ENCODE assay signal across 26 mouse cellular contexts in the genomic region with DNA sequence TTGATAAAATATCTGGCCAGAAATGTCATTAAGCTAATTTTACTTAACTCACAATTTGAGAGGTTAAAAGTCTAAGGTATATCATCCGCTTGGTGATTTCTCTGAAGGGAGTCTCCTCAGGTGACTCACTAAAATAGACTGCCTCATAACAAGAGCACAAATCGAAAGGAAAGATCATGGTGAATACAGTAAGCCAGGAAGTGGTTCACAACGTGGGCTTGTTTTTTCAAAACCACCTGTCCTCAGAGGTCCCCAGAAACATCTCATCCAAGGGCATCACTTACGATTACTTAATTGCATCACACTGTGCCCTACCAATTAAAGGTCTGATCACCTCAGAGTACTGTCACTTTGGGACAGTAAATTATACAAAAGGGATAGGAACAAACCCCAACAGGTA.
DNase-seq lines count a peak whose midpoint lies in the region; ATAC-seq lines count a peak whose summit lies in the region.
"Had no signal": no experiment of that assay in that cellular context is flagged by ENCODE, and none has a peak within 500 bp of the region (broad histone marks: within the 10 kb centered on the region; RNA-seq: fewer than 3 reads in every experiment).

No protein-coding gene starts in this region.

- no peaks in the 10 kb centered on the region for H3K36me3 ChIP-seq in embryonic facial prominence, embryonic 14.5 days (ENCODE audit: control insufficient read depth, insufficient read depth, low read length)
- H3K36me3 ChIP-seq in embryonic facial prominence, embryonic 10.5 days (replicated peaks): no peaks in the 10 kb centered on the region
- H3K36me3 ChIP-seq: embryonic facial prominence, embryonic 13.5 days; G1E; intestine, embryonic 15.5 days had no signal

- no peak overlapping the region for H3K9ac ChIP-seq in embryonic facial prominence, embryonic 14.5 days (ENCODE audit: low read depth, low read length)
- H3K9ac ChIP-seq: embryonic facial prominence, embryonic 13.5 days; forebrain, postnatal 0 days; hindbrain, embryonic 14.5 days; intestine, embryonic 15.5 days had no signal

- H3K27ac ChIP-seq in embryonic facial prominence, embryonic 14.5 days (replicated peaks; ENCODE audit: low read depth, low read length): no peak overlapping the region
- H3K27ac ChIP-seq in embryonic facial prominence, embryonic 10.5 days (replicated peaks): no peak overlapping the region
- H3K27ac ChIP-seq: embryonic facial prominence, embryonic 13.5 days; gastrocnemius, adult 2 months; hindbrain, embryonic 14.5 days; hindbrain, postnatal 0 days; intestine, embryonic 15.5 days had no signal

- peak; percentile 79; the same call in 1 of the 2 replicates for ATAC-seq in embryonic facial prominence, embryonic 14.5 days (ENCODE audit: low read depth)
- peak; percentile 89 for ATAC-seq in activated CD4-positive, CD25-positive, alpha-beta regulatory T cell, adult 4 months
- peak; percentile 27; the same call in 1 of the 2 replicates for ATAC-seq in megakaryocyte, adult 5-6 weeks (ENCODE audit: poor library complexity, severe bottlenecking)
- ATAC-seq: forebrain, embryonic 14.5 days; forebrain, postnatal 0 days; hindbrain, postnatal 0 days; intestine, embryonic 15.5 days; Patski had no signal

- no peak for DNase-seq in embryonic facial prominence, embryonic 14.5 days (ENCODE audit: low spot score)
- no peak for DNase-seq in embryonic facial prominence, embryonic 10.5 days (ENCODE audit: low spot score)
- no peak for DNase-seq in heart, postnatal 4 days
- no peak for DNase-seq in cerebellum, adult 11-12 months
- DNase-seq: adrenal gland, adult 8-10 months; adrenal gland, postnatal 36 days; B cell, adult 2 months; cerebellum, adult 2 months; cerebellum, adult 9-11 months; cerebellum, postnatal 25 days; forebrain, postnatal 0 days; gastrocnemius, adult 2 months; gastrocnemius, postnatal 14 days; heart, adult 11 months; heart, postnatal 36 days; kidney, adult 2 months had no signal

- no peaks in the 10 kb centered on the region for H3K9me3 ChIP-seq in embryonic facial prominence, embryonic 14.5 days (ENCODE audit: control insufficient read depth, low read length)
- H3K9me3 ChIP-seq in embryonic facial prominence, embryonic 10.5 days: no peaks in the 10 kb centered on the region
- H3K9me3 ChIP-seq: embryonic facial prominence, embryonic 13.5 days; G1E; intestine, embryonic 15.5 days had no signal

- no peak overlapping the region for H3K4me3 ChIP-seq in embryonic facial prominence, embryonic 14.5 days (ENCODE audit: low read depth, low read length)
- H3K4me3 ChIP-seq in embryonic facial prominence, embryonic 10.5 days: no peak overlapping the region
- H3K4me3 ChIP-seq: embryonic facial prominence, embryonic 13.5 days; gastrocnemius, adult 2 months; intestine, embryonic 15.5 days had no signal

- no peak overlapping the region for H3K4me2 ChIP-seq in embryonic facial prominence, embryonic 14.5 days (ENCODE audit: low read depth, low read length)
- H3K4me2 ChIP-seq: embryonic facial prominence, embryonic 13.5 days; heart, embryonic 11.5 days; hindbrain, embryonic 14.5 days; intestine, embryonic 15.5 days had no signal

- H3K4me1 ChIP-seq in embryonic facial prominence, embryonic 14.5 days (ENCODE audit: control insufficient read depth, insufficient read depth, low read length): no peaks in the 10 kb centered on the region
- no peaks in the 10 kb centered on the region for H3K4me1 ChIP-seq in embryonic facial prominence, embryonic 10.5 days
- H3K4me1 ChIP-seq: embryonic facial prominence, embryonic 13.5 days; intestine, embryonic 15.5 days had no signal

- H3K27me3 ChIP-seq in embryonic facial prominence, embryonic 14.5 days (replicated peaks; ENCODE audit: control insufficient read depth, insufficient read depth, low read length): no peaks in the 10 kb centered on the region
- no peaks in the 10 kb centered on the region for H3K27me3 ChIP-seq in embryonic facial prominence, embryonic 10.5 days (replicated peaks; ENCODE audit: low read depth, poor library complexity, severe bottlenecking)
- H3K27me3 ChIP-seq: embryonic facial prominence, embryonic 13.5 days; intestine, embryonic 15.5 days; Patski had no signal

- WGBS in embryonic facial prominence, embryonic 14.5 days: 64% methylated on average over 4 of the region's 4 CpGs
- WGBS in embryonic facial prominence, embryonic 10.5 days: 81% methylated on average over 4 of the region's 4 CpGs

Comparison
In these comparisons a context has a peak if more than half of its experiments do, and no peak if none do; other contexts are left out.
1. ATAC-seq: peak in every context shown above with its lines; median percentile 89 in activated CD4-positive, CD25-positive, alpha-beta regulatory T cell, adult 4 months; 79 in embryonic facial prominence, embryonic 14.5 days; 27 in megakaryocyte, adult 5-6 weeks.